Mouse (Mus musculus) gastrocnemius, adult 18-20 months (tissue): ENCODE measurements around the gene Rac1. TPM values are rescaled to one million over a fixed set of nuclear protein-coding genes. Genes with fewer than 3 reads are reported as not detected.

ENCODE experiments used
- DNase-seq: peaks from one replicate; pipeline ENCODE4 v3.0.0; 2021; ENCODE audit warnings: low spot score
- total RNA-seq, 2 experiments: library from RNA; stranded (reverse); gene quantifications; 2 replicates each; pipeline ENCODE4 v1.2.3; 2021

Gene Rac1
- total RNA-seq, 2 experiments from 2014 or later, result 225 to 239 TPM

GRCm38 (mm10) chr5:143463671-143464070, 64.2 kb downstream of the Rac1 start:
- DNase-seq, result no peak

Other genes with a start within 250 kb of the Rac1 start
- not detected for gene Zfp853, start 234.4 kb downstream of the Rac1 start, total RNA-seq
- gene E130309D02Rik, start 212.7 kb downstream of the Rac1 start, total RNA-seq, result 10 to 100 TPM; 10.5 to 12.6 TPM
- gene Zdhhc4, start 198.8 kb downstream of the Rac1 start, total RNA-seq, result 10 to 100 TPM; 34.7 to 38.1 TPM
- gene Grid2ip, start 170.7 kb downstream of the Rac1 start, total RNA-seq, result not detected
- gene Kdelr2, start 124.2 kb downstream of the Rac1 start, total RNA-seq, result 10 to 100 TPM; 32.2 to 32.5 TPM
- 1 to 10 TPM; 9.3 to 9.5 TPM for gene Daglb, start 63.5 kb downstream of the Rac1 start, total RNA-seq
- gene Cyth3, start 94.4 kb upstream of the Rac1 start, total RNA-seq, result 10 to 100 TPM; 10.1 to 12.1 TPM
- 1 to 10 TPM; 5.3 to 5.5 TPM for gene Usp42, start 204.2 kb upstream of the Rac1 start, total RNA-seq